Mouse (Mus musculus) T-cell, adult 2 months (primary cell): Measurements from ENCODE around the gene Trabd.

Experiments used
- DNase-seq: peaks from one replicate; pipeline ENCODE4 v3.0.0; 2022; ENCODE audit warnings: low spot score

Trabd gene

DNA sequence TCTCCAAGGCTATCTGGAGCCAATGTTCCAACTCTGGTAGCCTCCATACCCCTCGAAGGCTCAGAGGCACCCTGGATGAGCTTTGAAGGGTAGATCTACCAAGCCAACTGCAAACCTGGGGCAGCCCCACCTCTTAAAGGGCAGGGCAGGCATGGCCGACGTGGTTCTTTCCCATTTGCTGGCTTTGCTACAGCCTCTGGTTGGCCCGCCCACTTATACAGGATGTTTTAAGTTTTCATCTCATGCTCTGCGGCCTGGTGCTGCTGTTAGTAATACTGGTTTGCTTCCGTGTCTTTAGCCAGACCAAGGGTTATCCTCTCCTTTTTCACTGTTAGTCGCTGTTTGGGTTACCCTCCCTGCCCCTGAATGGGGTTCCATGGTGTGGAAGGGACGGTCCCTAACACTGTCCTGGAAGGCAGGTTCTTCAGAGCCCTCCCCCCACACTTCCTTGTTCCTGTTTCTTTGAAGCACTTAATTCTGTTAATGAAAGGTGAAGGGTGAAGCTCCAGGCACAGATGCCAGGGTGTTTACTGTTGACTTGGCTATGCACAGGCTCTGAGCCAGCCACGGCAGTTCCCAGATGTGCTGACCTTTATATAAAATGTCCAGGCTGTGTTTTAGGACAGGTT is 3.4 kb downstream of the Trabd start:
- peak; percentile 81 for DNase-seq

DNA sequence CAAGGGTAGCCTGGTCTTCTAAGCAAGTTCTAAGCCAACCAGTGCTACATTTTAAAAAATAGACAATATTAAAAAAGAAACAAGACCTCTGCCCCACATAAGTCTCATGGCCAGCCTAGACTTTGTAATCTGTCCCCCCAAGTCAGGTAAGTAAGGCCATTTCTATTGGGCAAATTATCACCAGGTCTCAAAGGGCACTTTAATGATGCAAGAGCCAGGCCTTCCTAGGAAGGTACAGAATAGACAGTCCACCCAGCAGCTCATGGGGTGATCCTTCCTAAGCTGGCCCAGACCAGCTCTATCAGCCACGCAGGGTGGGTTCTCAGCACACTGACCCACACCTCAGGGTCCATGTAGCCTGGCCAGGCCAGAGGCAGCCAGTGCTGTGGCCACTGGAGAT is 9.0 kb downstream of the Trabd start:
- DNase-seq, result no peak

DNA sequence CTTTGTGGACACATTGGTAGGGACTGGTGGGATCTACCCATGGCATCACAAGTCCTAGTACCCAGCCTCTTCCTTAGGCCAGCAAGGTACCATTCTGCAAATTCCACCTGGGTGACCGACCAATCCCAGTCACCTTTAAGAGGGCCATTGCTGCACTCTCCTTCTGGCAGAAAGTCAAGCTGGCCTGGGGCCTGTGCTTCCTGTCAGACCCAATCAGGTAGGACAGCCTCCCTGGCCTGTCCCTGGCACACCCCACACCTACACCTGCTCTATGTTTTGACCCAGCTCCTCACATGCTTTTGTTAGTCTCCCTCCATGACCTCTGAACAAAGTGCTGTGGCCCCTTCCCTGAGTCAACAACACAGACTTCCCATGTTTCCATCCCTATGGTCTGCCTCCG is 9.9 kb downstream of the Trabd start:
- DNase-seq, result no peak

DNA sequence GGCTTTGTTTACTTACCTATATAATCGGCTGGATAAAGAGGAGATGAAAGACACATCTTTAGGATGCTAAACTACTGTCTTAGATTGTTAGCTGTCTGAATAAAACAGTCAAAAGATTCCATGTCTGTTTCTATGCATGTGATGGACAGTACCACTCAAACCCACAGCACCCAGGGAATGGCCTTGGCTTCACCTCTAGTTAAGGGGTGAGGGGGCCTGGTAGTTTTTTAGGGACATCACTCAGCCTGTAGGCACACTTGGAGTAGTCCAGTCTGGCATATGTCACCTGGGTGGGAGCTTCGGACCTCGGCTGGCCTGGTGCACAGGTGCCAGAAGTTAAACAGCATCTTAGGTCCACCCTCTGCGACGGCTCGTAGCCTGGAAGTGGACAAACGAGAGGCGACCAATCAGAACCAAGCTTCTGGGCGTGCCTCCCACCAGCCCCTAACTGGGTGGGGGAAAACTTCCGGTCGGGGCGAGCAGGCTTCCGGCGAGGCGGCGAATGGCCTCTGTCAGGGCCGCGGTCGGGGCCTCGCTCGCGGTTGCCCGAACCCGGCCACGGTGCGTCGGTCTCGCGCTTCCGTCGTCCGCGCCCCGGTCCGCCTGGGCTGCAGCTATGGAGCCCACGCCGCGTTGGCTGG is 13.8 kb downstream of the Trabd start, which contains the start of gene Selenoo:
TSS of gene Selenoo (plus strand) at position 478 of the 641 bp plus-strand sequence.
- DNase-seq, result peak; percentile 68

DNA sequence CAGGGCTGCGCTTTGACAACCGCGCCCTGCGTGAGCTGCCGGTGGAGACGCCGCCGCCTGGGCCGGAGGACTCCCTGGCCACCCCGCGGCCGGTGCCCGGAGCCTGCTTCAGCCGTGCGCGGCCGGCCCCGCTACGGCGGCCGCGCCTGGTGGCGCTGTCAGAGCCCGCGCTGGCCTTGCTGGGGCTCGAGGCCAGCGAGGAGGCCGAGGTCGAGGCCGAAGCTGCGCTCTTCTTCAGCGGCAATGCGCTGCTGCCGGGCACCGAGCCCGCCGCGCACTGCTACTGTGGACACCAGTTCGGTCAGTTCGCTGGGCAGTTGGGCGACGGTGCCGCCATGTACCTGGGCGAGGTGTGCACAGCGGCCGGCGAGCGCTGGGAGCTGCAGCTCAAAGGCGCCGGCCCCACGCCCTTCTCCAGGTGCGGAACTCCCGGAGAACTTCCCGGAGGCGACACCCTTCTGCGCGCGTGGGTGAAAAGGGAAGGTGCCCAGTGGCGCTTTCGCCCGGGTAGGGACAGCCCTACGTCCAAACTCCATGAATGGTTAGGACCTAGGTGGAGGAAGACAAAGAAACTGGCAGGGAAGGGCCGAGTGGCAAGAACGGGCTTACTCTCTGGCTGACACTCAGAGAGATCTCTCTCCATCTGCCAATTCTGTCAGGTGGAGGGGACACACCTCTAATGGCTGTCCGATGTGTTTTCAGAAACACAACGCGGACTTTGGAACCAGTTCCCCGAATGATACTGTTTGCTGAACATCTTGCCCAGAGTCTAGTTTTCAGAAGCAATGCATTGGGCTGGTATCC is 14.5 kb downstream of the Trabd start:
- no peak for DNase-seq

DNA sequence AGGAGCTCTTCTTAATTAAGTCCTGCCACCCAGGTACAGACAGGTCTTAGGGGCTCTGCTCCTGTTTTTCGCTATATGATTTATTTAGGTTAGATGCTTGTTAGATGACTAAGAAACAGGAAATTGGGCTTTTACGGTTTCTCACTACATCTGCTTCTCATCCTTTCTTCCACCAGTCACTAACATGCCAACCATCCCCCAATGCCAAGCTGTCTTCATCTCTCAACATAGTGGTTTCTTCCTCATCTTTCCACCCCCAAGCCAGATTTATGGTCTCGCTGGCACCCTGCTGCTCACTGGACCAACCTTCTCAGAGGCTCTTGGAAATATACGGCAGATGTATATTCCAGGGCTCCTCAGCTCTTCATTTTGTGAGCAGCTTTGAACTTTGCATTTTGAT is 15.7 kb downstream of the Trabd start:
- no peak for DNase-seq

DNA sequence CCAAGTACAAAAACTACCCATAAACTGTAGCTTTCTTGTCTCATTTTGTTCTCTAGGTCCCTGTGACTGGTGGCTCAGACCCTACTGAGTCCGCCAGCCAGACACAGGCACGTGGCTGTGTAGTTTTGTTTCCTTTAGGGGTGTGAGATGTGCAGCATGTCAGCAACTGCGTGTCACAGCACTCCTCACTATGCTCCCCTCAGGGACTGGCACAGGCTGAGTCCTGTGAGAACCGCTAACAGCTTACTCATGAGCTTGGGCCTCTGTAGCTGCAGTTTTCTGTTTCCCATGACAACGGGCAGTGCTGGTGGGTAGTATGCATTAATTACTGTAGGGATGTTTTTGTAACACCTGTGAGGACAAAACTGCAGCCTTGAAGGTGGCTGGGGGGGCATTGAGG is 17.3 kb downstream of the Trabd start:
- DNase-seq, result no peak

DNA sequence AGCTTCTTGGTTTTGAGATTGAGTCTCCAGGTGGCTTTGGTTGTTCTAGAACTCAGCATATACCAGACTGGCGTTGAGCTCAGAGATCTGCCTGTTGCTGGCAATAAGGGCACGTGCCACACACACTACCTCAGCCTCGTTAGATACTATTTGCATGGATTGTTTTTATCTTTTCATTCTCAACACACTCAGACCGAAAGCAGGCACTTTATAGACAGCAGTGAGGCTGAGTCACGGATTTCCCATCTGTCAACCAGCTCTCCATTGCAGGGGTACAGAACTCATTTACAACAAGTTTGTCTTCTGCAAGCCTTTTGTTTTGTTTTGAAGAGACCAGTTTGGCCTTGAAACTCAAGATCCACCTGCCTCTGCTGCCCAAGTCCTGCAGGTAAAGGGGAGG is 22.5 kb downstream of the Trabd start:
- no peak for DNase-seq

DNA sequence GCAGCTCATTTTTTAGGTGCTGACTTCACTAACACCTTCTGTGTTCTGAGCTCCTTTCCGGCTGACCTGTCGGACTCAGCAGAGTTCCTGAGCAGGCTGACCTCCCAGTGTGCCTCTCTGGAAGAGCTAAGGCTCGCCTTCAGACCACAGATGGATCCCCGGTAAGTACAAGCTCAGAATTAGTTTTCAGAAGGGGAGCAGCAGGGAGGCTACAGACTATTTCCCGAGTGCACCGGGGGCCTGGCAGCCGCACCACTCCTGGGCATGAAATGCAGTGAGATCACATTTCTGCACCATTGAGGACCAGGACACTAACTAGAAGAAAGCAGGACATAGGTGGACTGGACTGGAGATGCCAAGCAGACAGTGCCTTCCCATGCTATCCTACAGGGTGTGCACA is 23.7 kb downstream of the Trabd start:
- no peak for DNase-seq

DNA sequence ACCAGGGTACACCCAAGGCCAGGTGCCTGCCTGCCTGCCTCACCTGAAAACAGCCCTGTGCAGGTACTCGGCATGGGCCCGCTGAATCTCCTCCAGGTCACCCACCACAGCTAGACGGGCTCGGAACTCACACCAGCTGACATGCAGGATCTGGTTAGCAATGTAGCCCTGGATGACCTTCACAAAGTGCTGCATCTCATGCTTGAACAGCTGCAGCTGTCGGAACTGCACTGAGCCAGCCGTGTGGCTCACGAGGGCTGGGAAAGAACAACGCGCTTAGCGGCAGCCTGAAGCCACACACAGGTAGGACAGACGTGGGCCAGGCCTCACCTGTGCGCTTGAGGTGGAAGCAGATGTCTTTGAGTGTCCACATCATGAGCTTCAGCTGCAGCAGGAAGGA is 25.9 kb downstream of the Trabd start:
- DNase-seq, result no peak

DNA sequence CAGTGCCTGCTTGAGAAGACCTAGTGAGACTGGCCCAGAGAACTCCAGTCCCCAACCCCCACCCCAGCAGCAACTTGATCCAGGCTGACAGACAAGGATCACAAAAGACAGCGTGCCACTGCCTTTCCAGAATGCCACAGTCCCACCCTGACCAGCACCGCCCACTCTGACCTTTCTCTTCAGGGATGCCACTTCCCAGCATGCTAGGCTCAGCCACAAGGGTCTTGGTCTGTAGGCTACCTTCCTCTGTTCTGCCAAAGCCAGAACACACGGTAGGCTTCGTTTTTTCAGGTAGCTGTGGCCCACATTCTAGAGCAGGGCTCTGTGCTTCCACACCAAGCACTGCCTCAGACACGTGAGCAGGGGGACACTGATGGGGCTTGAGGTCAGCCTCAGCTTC is 27.7 kb downstream of the Trabd start:
- no peak for DNase-seq

DNA sequence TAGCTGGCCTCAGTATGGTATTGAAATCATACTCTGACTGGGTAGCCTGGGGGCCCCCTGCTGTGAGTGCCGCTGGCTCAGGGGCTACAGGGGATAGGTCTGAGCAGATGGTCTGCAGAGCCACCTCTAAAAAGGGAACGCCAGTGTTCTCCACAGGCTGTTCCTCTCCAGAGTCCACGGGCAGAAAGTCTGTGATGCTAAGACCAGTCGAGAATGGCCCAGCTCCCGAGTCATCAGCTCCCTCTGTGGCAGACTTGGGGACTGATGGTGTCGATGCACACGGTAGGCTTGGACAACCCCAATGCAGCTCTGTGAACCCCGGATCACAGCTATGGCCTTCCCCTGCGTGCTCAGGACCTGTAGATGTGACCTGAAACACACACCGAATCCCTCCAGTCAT is 29.0 kb downstream of the Trabd start:
- DNase-seq, result no peak

DNA sequence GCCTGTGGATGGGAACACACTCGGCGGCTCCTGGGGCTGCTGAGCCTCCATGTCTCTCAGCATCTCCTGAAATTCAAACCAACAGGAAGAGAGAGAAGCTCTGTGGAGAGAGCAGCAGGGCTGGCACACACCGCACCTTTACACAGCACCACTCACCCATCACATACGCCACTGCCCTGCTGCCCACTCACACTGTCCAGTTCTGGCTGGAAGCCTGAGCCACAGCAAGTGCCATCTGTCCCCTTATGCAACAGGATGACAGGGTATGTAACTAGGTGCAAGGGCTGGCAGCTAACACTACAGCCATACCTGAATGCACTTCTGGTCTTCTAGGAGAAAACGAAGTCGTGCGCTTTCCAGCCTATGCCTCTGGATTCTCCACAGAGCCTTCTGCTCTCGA is 29.5 kb downstream of the Trabd start:
- DNase-seq, result no peak

DNA sequence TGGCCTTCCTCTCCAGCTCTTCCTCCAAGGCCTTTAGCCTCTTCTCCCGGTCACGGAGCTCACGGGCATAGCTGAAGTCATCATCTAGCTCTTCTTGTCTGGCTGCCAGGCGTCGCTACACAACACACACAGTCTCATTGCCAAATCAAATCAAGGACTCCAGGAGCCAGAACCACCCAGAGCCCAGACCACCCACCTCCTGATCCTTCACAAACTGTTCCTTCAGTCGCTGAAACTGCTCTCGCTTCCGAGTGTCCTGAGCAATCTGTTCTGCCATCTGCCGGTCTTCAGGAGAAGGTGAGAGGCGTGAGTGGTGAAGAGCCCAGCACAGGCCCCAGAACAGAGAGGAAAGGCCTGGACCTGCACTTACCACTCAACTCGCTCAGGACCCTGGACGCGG is 31.1 kb downstream of the Trabd start:
- DNase-seq, result no peak

DNA sequence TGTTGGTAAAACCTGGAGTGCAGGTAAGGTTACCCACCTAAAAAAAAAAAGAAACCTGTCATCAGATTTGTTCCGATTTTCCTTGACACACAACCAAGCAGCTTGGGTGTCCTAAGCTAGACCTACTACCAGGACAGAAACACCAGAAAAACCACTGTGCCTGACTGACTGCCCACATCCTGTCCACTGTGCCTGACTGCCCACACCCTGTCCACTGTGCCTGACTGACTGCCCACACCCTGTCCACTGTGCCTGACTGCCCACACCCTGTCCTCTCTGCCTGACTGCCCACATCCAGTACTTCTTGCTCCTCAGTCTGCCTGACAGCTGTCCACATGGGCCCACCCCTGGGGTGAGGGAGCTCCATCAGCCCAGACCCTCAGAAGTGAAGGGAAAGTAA is 32.1 kb downstream of the Trabd start:
- DNase-seq, result no peak

DNA sequence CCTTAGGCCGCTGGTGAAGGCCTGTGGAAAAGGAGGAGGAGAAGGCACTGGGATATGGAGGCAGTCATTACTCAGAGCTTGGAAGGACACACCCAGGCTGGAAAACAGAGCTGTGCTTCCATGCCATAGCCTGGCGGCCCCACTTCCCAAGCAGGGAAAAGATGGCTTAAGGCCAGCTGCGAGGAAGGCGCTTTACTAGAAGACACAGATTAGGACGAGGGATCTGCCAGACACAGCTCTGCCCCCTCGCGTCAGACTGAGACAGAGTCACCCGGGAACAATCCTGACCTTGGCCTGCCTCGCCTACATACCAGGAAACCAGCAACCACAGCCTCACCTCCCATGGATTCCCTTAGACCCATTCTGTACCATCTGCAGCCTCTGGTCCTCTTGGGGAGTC is 35.2 kb downstream of the Trabd start:
- DNase-seq, result no peak

DNA sequence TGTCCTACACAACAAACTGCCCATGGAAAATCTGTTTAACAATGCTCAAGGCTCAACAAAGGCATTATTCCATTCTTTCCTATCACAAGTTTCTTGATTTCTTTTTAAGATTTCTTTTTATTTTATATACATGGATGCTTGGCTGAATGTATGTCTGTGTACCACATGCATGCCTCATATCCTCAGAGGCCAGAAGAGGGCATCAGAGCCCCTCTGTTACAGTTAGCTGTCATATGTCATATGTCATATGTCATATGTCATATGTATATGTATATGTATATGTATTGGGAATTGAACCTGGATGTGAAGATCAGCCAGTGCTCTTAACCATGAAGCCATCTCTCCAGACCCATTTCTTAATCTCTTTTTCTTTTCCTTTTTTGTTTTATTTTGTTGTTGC is 43.1 kb downstream of the Trabd start:
- peak; percentile 37 for DNase-seq

DNA sequence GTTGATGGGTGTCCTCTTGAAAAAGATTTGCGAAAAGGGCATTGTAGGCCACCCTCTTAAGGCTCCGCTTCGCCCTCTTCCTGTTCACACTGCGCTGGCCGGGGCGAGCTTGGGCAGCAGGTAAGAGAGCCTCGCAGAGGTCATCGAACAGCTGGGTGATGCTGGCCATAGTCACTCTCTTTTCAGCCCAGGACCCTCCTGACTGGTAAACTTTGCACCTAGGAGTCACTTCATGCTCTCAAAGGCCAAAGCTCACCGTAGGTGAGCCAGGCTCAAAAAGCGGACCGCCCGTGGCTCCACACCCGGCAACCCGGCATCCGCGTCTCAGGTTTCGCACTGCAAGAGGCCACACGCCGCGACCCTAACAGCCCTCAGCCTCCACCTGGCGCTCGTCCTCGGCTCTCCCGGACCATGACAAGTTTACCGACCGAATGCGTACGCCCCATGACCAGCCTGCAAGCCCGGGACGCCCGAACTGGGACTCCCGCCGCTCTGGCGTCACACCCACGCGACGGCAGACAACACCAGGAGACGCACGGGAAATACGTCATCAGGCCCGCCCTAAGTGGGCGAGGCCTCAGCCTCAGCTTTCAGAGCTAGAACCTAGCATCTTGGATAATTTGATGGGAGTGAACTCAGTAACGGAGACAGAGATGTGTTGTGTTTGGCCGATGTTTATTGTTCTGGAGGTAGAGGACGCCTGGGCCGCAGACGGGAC is 47.9 kb downstream of the Trabd start, which contains the start of gene Tubgcp6:
TSS of gene Tubgcp6 (minus strand) at position 464 of the 718 bp plus-strand sequence.
- peak; percentile 91 for DNase-seq

DNA sequence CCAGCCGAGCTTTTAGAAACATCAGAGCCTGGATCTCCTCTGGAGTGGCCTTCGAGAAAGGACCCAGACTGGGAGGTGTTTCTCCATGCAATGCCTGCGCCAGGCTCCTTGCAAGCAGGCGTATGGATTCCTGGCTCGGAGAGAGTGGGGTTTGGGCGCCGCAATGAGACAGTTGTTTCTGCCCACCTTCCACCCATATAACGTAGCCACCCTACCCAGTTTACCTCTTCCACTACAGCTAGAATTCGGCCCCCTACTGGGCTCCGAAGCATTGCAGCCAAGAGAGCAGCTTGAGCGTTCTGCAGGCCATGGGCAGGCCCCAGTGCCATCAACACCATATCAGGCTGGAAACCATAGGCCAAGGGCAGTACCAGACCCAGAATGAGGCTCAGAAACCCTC is 48.7 kb downstream of the Trabd start:
- DNase-seq, result no peak

DNA sequence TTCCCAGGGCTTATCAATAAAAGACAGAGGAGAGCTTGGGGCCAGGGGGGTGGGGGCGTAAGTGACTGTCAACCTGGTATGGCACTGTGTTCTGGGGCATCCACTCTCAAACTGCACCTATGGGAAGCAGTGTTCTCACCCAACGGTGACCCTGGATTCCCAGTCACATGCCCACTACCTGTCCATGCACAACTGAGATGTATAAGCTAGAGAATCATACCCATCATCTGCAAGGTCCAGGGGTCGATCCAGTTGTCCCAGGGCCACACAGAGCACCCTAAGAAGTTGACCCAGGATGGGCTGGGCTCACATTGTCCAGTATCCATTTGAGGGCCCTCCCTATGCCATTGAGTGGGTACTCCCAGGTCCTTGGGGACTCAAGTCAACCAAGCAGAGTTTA is 49.4 kb downstream of the Trabd start:
- no peak for DNase-seq

DNA sequence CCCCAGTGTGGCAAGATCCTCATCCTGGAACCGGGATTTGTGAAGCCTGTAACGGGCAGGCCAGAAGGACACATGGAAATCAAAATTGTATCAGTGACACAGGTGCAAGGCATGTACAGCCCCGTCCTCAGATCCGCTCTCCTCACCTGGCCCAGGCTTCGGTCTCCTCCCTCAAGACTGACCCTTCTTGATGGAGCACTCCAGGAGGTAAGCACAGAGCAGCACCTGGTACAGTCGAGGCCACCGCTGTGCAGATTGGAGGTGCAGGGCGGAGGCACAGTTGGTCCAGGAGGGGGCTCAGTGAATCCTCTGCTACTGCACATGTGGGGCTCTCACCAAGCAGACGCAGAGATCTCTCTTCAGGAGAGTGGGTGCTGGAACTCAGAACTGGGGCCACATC is 50.4 kb downstream of the Trabd start:
- DNase-seq, result no peak

DNA sequence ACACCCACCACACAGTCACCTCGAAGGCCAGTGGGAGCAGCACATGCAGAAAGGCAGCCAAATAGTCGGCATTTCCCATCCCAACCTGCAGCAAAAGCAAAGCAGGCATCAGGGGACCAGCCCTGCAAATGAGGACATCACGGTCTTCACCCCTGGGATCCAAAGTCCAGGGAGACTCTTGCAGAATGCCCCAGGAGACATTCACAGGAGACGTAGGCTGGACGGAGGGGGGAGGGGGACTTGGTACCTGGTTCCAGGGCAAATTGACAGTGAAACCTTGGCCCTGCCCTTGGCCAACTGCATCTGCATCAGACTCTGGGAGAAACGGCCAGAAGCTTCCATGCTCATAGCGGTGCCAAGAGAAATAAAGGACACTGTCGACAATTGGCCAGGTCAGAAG is 51.7 kb downstream of the Trabd start:
- no peak for DNase-seq
